Mouse (Mus musculus): ENCODE measurements around the gene Lmntd1. TPM values are rescaled to one million over a fixed set of nuclear protein-coding genes. Genes with fewer than 3 reads are reported as not detected.

Lmntd1 gene
- polyA plus RNA-seq, 1 experiment = not detected

- Histone ChIP-seq H3K9me3 (replicated peaks; ENCODE audit: control insufficient read depth, insufficient read depth, low read length, poor library complexity, severe bottlenecking) (no peaks in the 10 kb centered on the region), H3K27me3 (ENCODE audit: control insufficient read depth, insufficient read depth, low read length, poor library complexity, severe bottlenecking) (no peaks in the 10 kb centered on the region), H3K27ac (ENCODE audit: insufficient read depth, low read length) (no peak overlapping the region), H3K9ac (ENCODE audit: low read depth, poor library complexity, severe bottlenecking) (no peak overlapping the region), H3K36me3 (ENCODE audit: control insufficient read depth, insufficient read depth, low read length, poor library complexity, severe bottlenecking) (no peaks in the 10 kb centered on the region), H3K4me1 (ENCODE audit: control insufficient read depth, insufficient read depth, low read length) (no peaks in the 10 kb centered on the region), H3K4me3 (ENCODE audit: low read depth, low read length) (no peak overlapping the region)
- TF ChIP-seq EP300 (IDR thresholded peaks at IDR 0.05; ENCODE audit: insufficient read depth, low read depth, low read length) = no peak
- no peak for TF ChIP-seq POLR2A (IDR thresholded peaks at IDR 0.05; ENCODE audit: insufficient read depth, low read length)
- no peak for TF ChIP-seq CTCF (IDR thresholded peaks at IDR 0.05; ENCODE audit: low read depth, low read length)
Measured at GRCm38 (mm10) chr6:145578457-145579185, 35.5 kb downstream of the Lmntd1 start.

DNA sequence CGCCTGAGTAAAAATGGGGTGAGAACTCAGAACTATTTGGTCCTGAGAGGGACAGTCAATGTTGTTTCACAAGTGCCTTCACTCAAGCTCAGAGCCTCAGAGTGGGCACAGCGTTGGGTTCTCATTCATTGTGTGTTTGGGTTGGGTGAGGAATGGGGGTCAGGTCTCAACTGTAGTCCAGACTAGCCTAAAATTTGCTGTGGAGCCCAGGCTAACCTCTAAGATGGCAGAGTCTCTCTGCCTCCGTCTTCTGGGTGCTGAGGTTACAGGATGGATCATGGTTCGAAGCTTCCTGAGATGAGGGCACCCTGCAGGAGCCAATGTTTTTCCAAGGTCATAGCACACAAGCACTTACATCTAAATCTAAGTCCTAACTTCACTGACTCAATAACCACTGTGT is 37.4 kb downstream of the Lmntd1 start:
- Histone ChIP-seq H3K4me3 (ENCODE audit: low read depth, low read length) (no peak overlapping the region), H3K9me3 (replicated peaks; ENCODE audit: control insufficient read depth, insufficient read depth, low read length, poor library complexity, severe bottlenecking) (no peaks in the 10 kb centered on the region), H3K9ac (ENCODE audit: low read depth, poor library complexity, severe bottlenecking) (no peak overlapping the region), H3K36me3 (ENCODE audit: control insufficient read depth, insufficient read depth, low read length, poor library complexity, severe bottlenecking) (no peaks in the 10 kb centered on the region), H3K4me1 (ENCODE audit: control insufficient read depth, insufficient read depth, low read length) (no peaks in the 10 kb centered on the region), H3K27me3 (ENCODE audit: control insufficient read depth, insufficient read depth, low read length, poor library complexity, severe bottlenecking) (no peaks in the 10 kb centered on the region), H3K27ac (ENCODE audit: insufficient read depth, low read length) (no peak overlapping the region)
- TF ChIP-seq POLR2A (IDR thresholded peaks at IDR 0.05; ENCODE audit: insufficient read depth, low read length) = no peak
- TF ChIP-seq EP300 (IDR thresholded peaks at IDR 0.05; ENCODE audit: insufficient read depth, low read depth, low read length) = no peak
- TF ChIP-seq CTCF (IDR thresholded peaks at IDR 0.05; ENCODE audit: low read depth, low read length) = no peak

GRCm38 (mm10) chr6:145573250-145574013 is 40.7 kb downstream of the Lmntd1 start:
- no peak for TF ChIP-seq EP300 (IDR thresholded peaks at IDR 0.05; ENCODE audit: insufficient read depth, low read depth, low read length)
- TF ChIP-seq CTCF (IDR thresholded peaks at IDR 0.05; ENCODE audit: low read depth, low read length) = no peak
- no peak for TF ChIP-seq POLR2A (IDR thresholded peaks at IDR 0.05; ENCODE audit: insufficient read depth, low read length)
- Histone ChIP-seq H3K36me3 (ENCODE audit: control insufficient read depth, insufficient read depth, low read length, poor library complexity, severe bottlenecking) (no peaks in the 10 kb centered on the region), H3K9me3 (replicated peaks; ENCODE audit: control insufficient read depth, insufficient read depth, low read length, poor library complexity, severe bottlenecking) (no peaks in the 10 kb centered on the region), H3K27ac (ENCODE audit: insufficient read depth, low read length) (no peak overlapping the region), H3K9ac (ENCODE audit: low read depth, poor library complexity, severe bottlenecking) (no peak overlapping the region), H3K4me3 (ENCODE audit: low read depth, low read length) (no peak overlapping the region), H3K27me3 (ENCODE audit: control insufficient read depth, insufficient read depth, low read length, poor library complexity, severe bottlenecking) (no peaks in the 10 kb centered on the region), H3K4me1 (ENCODE audit: control insufficient read depth, insufficient read depth, low read length) (no peaks in the 10 kb centered on the region)

DNA sequence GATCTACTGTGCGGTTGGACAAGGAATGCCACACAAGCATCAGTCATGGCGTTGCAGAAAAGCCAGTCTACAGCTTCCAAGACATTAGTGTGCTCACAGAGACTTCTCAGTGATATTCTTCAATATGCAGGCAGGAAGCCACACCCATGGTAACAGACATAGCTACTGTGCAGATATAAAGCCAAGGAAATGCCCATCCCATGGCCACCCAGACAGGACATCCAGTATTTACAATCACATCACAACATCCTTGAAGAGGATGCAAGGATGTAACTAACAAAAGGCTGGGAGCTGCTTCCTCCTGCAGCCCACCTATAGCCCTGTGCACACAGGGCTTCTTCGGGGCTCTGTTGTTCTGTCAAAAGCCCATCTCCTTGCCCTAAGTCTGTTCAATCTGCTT is 45.4 kb downstream of the Lmntd1 start:
- no peaks in the 10 kb centered on the region for H3K4me1 ChIP-seq (ENCODE audit: control insufficient read depth, insufficient read depth, low read length)
- H3K27ac ChIP-seq (ENCODE audit: insufficient read depth, low read length) = no peak overlapping the region
- TF ChIP-seq POLR2A (IDR thresholded peaks at IDR 0.05; ENCODE audit: insufficient read depth, low read length) = no peak
- no peak for TF ChIP-seq CTCF (IDR thresholded peaks at IDR 0.05; ENCODE audit: low read depth, low read length)
- TF ChIP-seq EP300 (IDR thresholded peaks at IDR 0.05; ENCODE audit: insufficient read depth, low read depth, low read length) = no peak
- H3K4me3 ChIP-seq (ENCODE audit: low read depth, low read length) = no peak overlapping the region
- no peaks in the 10 kb centered on the region for H3K9me3 ChIP-seq (replicated peaks; ENCODE audit: control insufficient read depth, insufficient read depth, low read length, poor library complexity, severe bottlenecking)
- H3K36me3 ChIP-seq (ENCODE audit: control insufficient read depth, insufficient read depth, low read length, poor library complexity, severe bottlenecking) = no peaks in the 10 kb centered on the region
- no peaks in the 10 kb centered on the region for H3K27me3 ChIP-seq (ENCODE audit: control insufficient read depth, insufficient read depth, low read length, poor library complexity, severe bottlenecking)
- H3K9ac ChIP-seq (ENCODE audit: low read depth, poor library complexity, severe bottlenecking) = no peak overlapping the region

- Histone ChIP-seq H3K4me1 (ENCODE audit: control insufficient read depth, insufficient read depth, low read length) (no peaks in the 10 kb centered on the region), H3K36me3 (ENCODE audit: control insufficient read depth, insufficient read depth, low read length, poor library complexity, severe bottlenecking) (no peaks in the 10 kb centered on the region), H3K27ac (ENCODE audit: insufficient read depth, low read length) (no peak overlapping the region), H3K27me3 (ENCODE audit: control insufficient read depth, insufficient read depth, low read length, poor library complexity, severe bottlenecking) (no peaks in the 10 kb centered on the region), H3K4me3 (ENCODE audit: low read depth, low read length) (no peak overlapping the region), H3K9ac (ENCODE audit: low read depth, poor library complexity, severe bottlenecking) (no peak overlapping the region), H3K9me3 (replicated peaks; ENCODE audit: control insufficient read depth, insufficient read depth, low read length, poor library complexity, severe bottlenecking) (no peaks in the 10 kb centered on the region)
- TF ChIP-seq EP300 (IDR thresholded peaks at IDR 0.05; ENCODE audit: insufficient read depth, low read depth, low read length) = no peak
- TF ChIP-seq POLR2A (IDR thresholded peaks at IDR 0.05; ENCODE audit: insufficient read depth, low read length) = no peak
- TF ChIP-seq CTCF (IDR thresholded peaks at IDR 0.05; ENCODE audit: low read depth, low read length) = no peak
Measured at GRCm38 (mm10) chr6:145567832-145568231, 46.3 kb downstream of the Lmntd1 start.

- Histone ChIP-seq H3K4me3 (ENCODE audit: low read depth, low read length) (no peak overlapping the region), H3K9ac (ENCODE audit: low read depth, poor library complexity, severe bottlenecking) (no peak overlapping the region), H3K36me3 (ENCODE audit: control insufficient read depth, insufficient read depth, low read length, poor library complexity, severe bottlenecking) (no peaks in the 10 kb centered on the region), H3K9me3 (replicated peaks; ENCODE audit: control insufficient read depth, insufficient read depth, low read length, poor library complexity, severe bottlenecking) (no peaks in the 10 kb centered on the region), H3K4me1 (ENCODE audit: control insufficient read depth, insufficient read depth, low read length) (no peaks in the 10 kb centered on the region), H3K27me3 (ENCODE audit: control insufficient read depth, insufficient read depth, low read length, poor library complexity, severe bottlenecking) (no peaks in the 10 kb centered on the region), H3K27ac (ENCODE audit: insufficient read depth, low read length) (no peak overlapping the region)
- TF ChIP-seq POLR2A (IDR thresholded peaks at IDR 0.05; ENCODE audit: insufficient read depth, low read length) = no peak
- TF ChIP-seq CTCF (IDR thresholded peaks at IDR 0.05; ENCODE audit: low read depth, low read length) = no peak
- no peak for TF ChIP-seq EP300 (IDR thresholded peaks at IDR 0.05; ENCODE audit: insufficient read depth, low read depth, low read length)
Measured at GRCm38 (mm10) chr6:145567296-145567695, 46.8 kb downstream of the Lmntd1 start.

All from ES-Bruce4 (cell line).